Mouse (Mus musculus) forebrain, embryonic 11.5 days (tissue): ENCODE data around the gene Fads1. TPM values are rescaled to one million over a fixed set of nuclear protein-coding genes. Genes with fewer than 3 reads are reported as not detected.

Source experiments
- ATAC-seq: fragments of 200-750 bp; cut with Nextera tagmentation; replicated peaks from 2 replicates; pipeline ENCODE4 v1.8.0; 2017; ENCODE audit warnings: moderate TSS enrichment; ENCODE audit not compliant: low FRiP score
- DNase-seq: peaks from one replicate; pipeline ENCODE4 v3.0.0-alpha.2; 2017; ENCODE audit warnings: low spot score
- H3K27ac ChIP-seq: fragments of 300-500 bp; sonication (generic); 2 replicates; pipeline ENCODE4 v1.5.1; 2014; ENCODE audit warnings: low read depth, low read length
- H3K27me3 ChIP-seq: fragments of 300-500 bp; sonication (generic); 2 replicates; pipeline ENCODE4 v1.6.1; 2014; ENCODE audit warnings: mild to moderate bottlenecking, low read length, mixed read lengths; ENCODE audit not compliant: control insufficient read depth, insufficient read depth
- H3K36me3 ChIP-seq: fragments of 300-500 bp; sonication (generic); 2 replicates; pipeline ENCODE4 v1.6.1; 2014; ENCODE audit warnings: mild to moderate bottlenecking, low read length, moderate library complexity, mixed read lengths; ENCODE audit not compliant: control insufficient read depth, insufficient read depth
- H3K4me1 ChIP-seq: fragments of 300-500 bp; sonication (generic); replicated peaks from 2 replicates; pipeline ENCODE4 v1.6.1; 2014; ENCODE audit warnings: low read length, mixed read lengths; ENCODE audit not compliant: control insufficient read depth, insufficient read depth
- H3K4me2 ChIP-seq: fragments of 300-500 bp; sonication (generic); 2 replicates; pipeline ENCODE4 v1.6.1; 2014; ENCODE audit warnings: low read depth, mild to moderate bottlenecking, low read length, moderate library complexity, mixed read lengths; ENCODE audit not compliant: severe bottlenecking
- H3K4me3 ChIP-seq: fragments of 300-500 bp; sonication (generic); 2 replicates; pipeline ENCODE4 v1.5.1; 2014; ENCODE audit warnings: low read depth, low read length
- H3K9ac ChIP-seq: fragments of 300-500 bp; sonication (generic); 2 replicates; pipeline ENCODE4 v1.6.1; 2014; ENCODE audit warnings: low read length
- H3K9me3 ChIP-seq: fragments of 300-500 bp; sonication (generic); 2 replicates; pipeline ENCODE4 v1.6.1; 2016; ENCODE audit warnings: low read length, mixed read lengths; ENCODE audit not compliant: control insufficient read depth
- WGBS: fragments of 180-500 bp; shearing (Covaris S2); extraction: QIAGEN DNeasy Blood & Tissue Kit; methylation state at CpG from one replicate; pipeline ENCODE4 v1.1.7; 2014; 5-methylcytosine and 5-hydroxymethylcytosine counted together
- polyA plus RNA-seq: library from polyadenylated mRNA; unstranded; fragments of >200 nt; fragmentation: Nextera tagmentation; extraction: Ambion mirVana; gene quantifications from 2 replicates; pipeline ENCODE4 v1.2.1, GENCODE M21; 2014

Fads1 gene
- polyA plus RNA-seq, 1 experiment from 2014 or later, result 192 TPM

GRCm38 (mm10) chr19:10204616-10205001, 21.9 kb downstream of the Fads1 start:
- Histone ChIP-seq H3K4me3 (peak overlapping the region; percentile 67), H3K4me2 (peak overlapping the region; percentile 76), H3K36me3 (peaks cover 11% of the 10 kb centered on the region), H3K4me1 (peaks cover 5% of the 10 kb centered on the region; the same call in 1 of the 2 replicates), H3K27ac (no peak overlapping the region; the same call in 1 of the 2 replicates), H3K9me3 (no peaks in the 10 kb centered on the region), H3K9ac (peak overlapping the region; percentile 79), H3K27me3 (no peaks in the 10 kb centered on the region)
- 1% methylated on average over 5 of the region's 5 CpGs for WGBS
- peak; percentile 19; the same call in 1 of the 2 replicates for ATAC-seq
- no peak for DNase-seq

GRCm38 (mm10) chr19:10205051-10205450, 22.4 kb downstream of the Fads1 start:
- Histone ChIP-seq H3K4me3 (peak overlapping the region; percentile 67; the same call in 1 of the 2 replicates), H3K36me3 (peaks cover 8% of the 10 kb centered on the region), H3K27ac (no peak overlapping the region), H3K9me3 (no peaks in the 10 kb centered on the region), H3K4me2 (peak overlapping the region; percentile 76), H3K27me3 (no peaks in the 10 kb centered on the region), H3K4me1 (peaks cover 5% of the 10 kb centered on the region; the same call in 1 of the 2 replicates), H3K9ac (no peak overlapping the region)
- ATAC-seq (no peak), DNase-seq (no peak)
- WGBS, result 76% methylated on average over 6 of the region's 6 CpGs

GRCm38 (mm10) chr19:10208851-10209250, 26.2 kb downstream of the Fads1 start:
- Histone ChIP-seq H3K9me3 (no peaks in the 10 kb centered on the region), H3K4me1 (0 out of 2 replicates have a peak, but pooled peaks cover 1% of the 10 kb centered on the region), H3K9ac (no peak overlapping the region), H3K27me3 (no peaks in the 10 kb centered on the region), H3K4me2 (no peak overlapping the region), H3K36me3 (no peaks in the 10 kb centered on the region; the same call in 1 of the 2 replicates), H3K4me3 (no peak overlapping the region), H3K27ac (no peak overlapping the region)
- WGBS, result 88% methylated on average over 3 of the region's 3 CpGs
- DNase-seq, result no peak
- no peak for ATAC-seq

GRCm38 (mm10) chr19:10210885-10211284, 28.2 kb downstream of the Fads1 start:
- Histone ChIP-seq H3K27me3 (no peaks in the 10 kb centered on the region), H3K27ac (no peak overlapping the region), H3K4me1 (no peaks in the 10 kb centered on the region), H3K4me3 (no peak overlapping the region), H3K4me2 (no peak overlapping the region), H3K9ac (no peak overlapping the region), H3K9me3 (no peaks in the 10 kb centered on the region), H3K36me3 (no peaks in the 10 kb centered on the region; the same call in 1 of the 2 replicates)
- 84% methylated on average over 4 of the region's 4 CpGs for WGBS
- DNase-seq, result no peak
- no peak for ATAC-seq

- WGBS, result 92% methylated on average over 10 of the region's 10 CpGs
- no peaks in the 10 kb centered on the region for H3K36me3 ChIP-seq
These were observed 31.2 kb downstream of the Fads1 start for GRCm38 (mm10) chr19:10213796-10214471.

GRCm38 (mm10) chr19:10216101-10216500, 33.4 kb downstream of the Fads1 start:
- H3K4me3 ChIP-seq, result no peak overlapping the region
- H3K36me3 ChIP-seq, result no peaks in the 10 kb centered on the region
- H3K27ac ChIP-seq, result no peak overlapping the region
- H3K4me2 ChIP-seq, result no peak overlapping the region
- 84% methylated on average over 8 of the region's 8 CpGs for WGBS
- DNase-seq, result no peak
- H3K9me3 ChIP-seq, result no peaks in the 10 kb centered on the region
- ATAC-seq, result no peak
- H3K9ac ChIP-seq, result no peak overlapping the region
- no peaks in the 10 kb centered on the region for H3K4me1 ChIP-seq
- no peaks in the 10 kb centered on the region for H3K27me3 ChIP-seq

More at GRCm38 (mm10) chr19:10213796-10214471, 31.2 kb downstream of the Fads1 start:
- H3K9ac ChIP-seq, result no peak overlapping the region
- H3K4me3 ChIP-seq, result no peak overlapping the region
- no peaks in the 10 kb centered on the region for H3K27me3 ChIP-seq
- H3K4me2 ChIP-seq, result no peak overlapping the region
- ATAC-seq (no peak), DNase-seq (no peak)
- no peaks in the 10 kb centered on the region for H3K4me1 ChIP-seq
- no peaks in the 10 kb centered on the region for H3K9me3 ChIP-seq
- H3K27ac ChIP-seq, result no peak overlapping the region

GRCm38 (mm10) chr19:10219108-10219507, 36.4 kb downstream of the Fads1 start:
- WGBS, result 64% methylated on average over 3 of the region's 3 CpGs
- no peak overlapping the region for H3K27ac ChIP-seq
- no peak overlapping the region for H3K9ac ChIP-seq
- no peaks in the 10 kb centered on the region for H3K36me3 ChIP-seq
- no peaks in the 10 kb centered on the region for H3K27me3 ChIP-seq
- peak; percentile 64 for DNase-seq
- H3K4me2 ChIP-seq, result no peak overlapping the region
- H3K9me3 ChIP-seq, result no peaks in the 10 kb centered on the region
- ATAC-seq, result peak; percentile 73
- no peak overlapping the region for H3K4me3 ChIP-seq
- H3K4me1 ChIP-seq, result no peaks in the 10 kb centered on the region

- no peak overlapping the region for H3K4me2 ChIP-seq
- no peaks in the 10 kb centered on the region for H3K36me3 ChIP-seq
- ATAC-seq (no peak), DNase-seq (no peak)
- no peak overlapping the region for H3K4me3 ChIP-seq
- no peak overlapping the region for H3K27ac ChIP-seq
- WGBS, result 70% methylated on average over 6 of the region's 6 CpGs
- no peaks in the 10 kb centered on the region for H3K27me3 ChIP-seq
- H3K4me1 ChIP-seq, result no peaks in the 10 kb centered on the region
- no peak overlapping the region for H3K9ac ChIP-seq
- H3K9me3 ChIP-seq, result no peaks in the 10 kb centered on the region
These were observed 36.9 kb downstream of the Fads1 start for GRCm38 (mm10) chr19:10219593-10219992.

GRCm38 (mm10) chr19:10221585-10221984, 38.9 kb downstream of the Fads1 start:
- no peak for ATAC-seq
- Histone ChIP-seq H3K4me2 (no peak overlapping the region), H3K9ac (no peak overlapping the region), H3K27me3 (no peaks in the 10 kb centered on the region), H3K9me3 (no peaks in the 10 kb centered on the region), H3K4me1 (peaks cover 5% of the 10 kb centered on the region; the same call in 1 of the 2 replicates), H3K36me3 (no peaks in the 10 kb centered on the region), H3K4me3 (no peak overlapping the region), H3K27ac (no peak overlapping the region)
- 72% methylated on average over 4 of the region's 4 CpGs for WGBS
- no peak for DNase-seq
